Mouse (Mus musculus) erythroblast, embryonic 14.5 days (primary cell): ENCODE measurements around the gene Aoc3.

Source experiments
- GATA1 ChIP-seq: IDR thresholded peaks from 2 replicates; pipeline ENCODE4 v1.6.1; 2012; ENCODE audit warnings: low read length, inconsistent platforms, mixed read lengths
- TAL1 ChIP-seq: IDR thresholded peaks from 3 replicates; pipeline ENCODE4 v1.6.1; 2012; ENCODE audit warnings: low read length, inconsistent platforms, mixed read lengths

GRCm38 (mm10) chr11:101360651-101361113 lies 30.3 kb downstream of the Aoc3 start:
- no peak for TF ChIP-seq GATA1
- TF ChIP-seq TAL1 = no peak
